Mouse (Mus musculus): Measurements from ENCODE around the gene Lrrc2. TPM values are rescaled to one million over a fixed set of nuclear protein-coding genes. Genes with fewer than 3 reads are reported as not detected.

Gene Lrrc2
- polyA plus RNA-seq, 1 experiment from 2014 or later, result 0.15 TPM

- Histone ChIP-seq H3K4me3 (no peak overlapping the region), H3K4me1 (peaks cover 16% of the 10 kb centered on the region), H3K9me3 (no peaks in the 10 kb centered on the region), H3K27ac (replicated peaks) (no peak overlapping the region), H3K27me3 (replicated peaks; ENCODE audit: low read depth, poor library complexity, severe bottlenecking) (peaks cover 77% of the 10 kb centered on the region), H3K36me3 (replicated peaks) (no peaks in the 10 kb centered on the region)
- WGBS, result 65% methylated on average over 6 of the region's 6 CpGs
- DNase-seq (ENCODE audit: low spot score), result no peak
These were observed 1.1 kb downstream of the Lrrc2 start for GRCm38 (mm10) chr9:110952398-110952797.

GRCm38 (mm10) chr9:110952931-110953549 lies 1.7 kb downstream of the Lrrc2 start:
- DNase-seq (ENCODE audit: low spot score), result no peak

DNA sequence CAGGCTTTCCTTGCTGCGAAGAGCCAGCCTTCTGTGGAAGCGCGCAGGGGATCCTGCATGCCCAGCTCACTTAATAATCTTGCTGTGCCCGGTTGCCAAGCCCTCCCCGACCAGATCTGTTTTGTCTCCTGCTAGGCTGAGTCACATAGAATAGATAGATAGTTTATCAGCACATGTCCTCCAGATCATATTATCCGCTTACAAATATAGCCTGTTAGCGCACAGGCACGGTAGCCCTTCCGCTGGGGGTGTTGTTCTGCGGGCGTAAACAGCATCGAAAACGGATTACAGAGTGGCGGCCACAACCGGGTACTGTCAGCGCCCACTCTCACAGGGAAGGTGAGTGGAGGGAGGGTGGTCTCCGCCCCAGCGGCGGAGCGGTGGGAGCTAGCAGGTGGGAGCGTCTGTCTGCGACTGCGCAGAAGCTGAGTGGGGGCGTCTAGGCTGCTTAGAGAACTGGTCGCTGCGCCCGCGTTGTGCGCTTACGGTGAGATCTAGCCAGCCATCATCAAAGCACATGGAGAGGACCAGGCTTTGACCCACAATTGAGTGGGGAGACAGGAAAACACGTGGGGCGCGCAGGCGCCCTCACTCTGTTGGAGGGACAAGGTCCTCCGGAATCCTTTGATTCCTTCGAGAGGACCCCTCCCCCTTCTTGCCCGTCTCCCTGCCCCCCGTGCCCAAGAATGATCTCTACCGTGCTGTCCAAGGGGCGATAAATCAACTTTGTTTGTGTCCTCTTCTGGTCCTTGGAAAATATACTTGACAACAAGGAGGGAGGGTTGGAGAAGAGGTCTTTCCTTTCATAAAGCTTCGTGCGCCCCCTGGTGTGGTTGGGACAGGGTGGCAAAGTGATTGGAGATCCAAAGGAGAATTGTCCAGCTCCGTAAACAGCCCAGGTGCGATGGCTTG lies 2.5 kb downstream of the Lrrc2 start:
- DNase-seq (ENCODE audit: low spot score), result peak; percentile 78
- peaks cover 65% of the 10 kb centered on the region for H3K27me3 ChIP-seq (replicated peaks; ENCODE audit: low read depth, poor library complexity, severe bottlenecking)
- H3K36me3 ChIP-seq (replicated peaks), result no peaks in the 10 kb centered on the region
- H3K9me3 ChIP-seq, result no peaks in the 10 kb centered on the region
- H3K4me3 ChIP-seq, result peak overlapping the region; percentile 70
- peaks cover 10% of the 10 kb centered on the region for H3K4me1 ChIP-seq
- WGBS, result 2% methylated on average over 44 of the region's 44 CpGs
- peak overlapping the region; percentile 52; the same call in 1 of the 2 replicates for H3K27ac ChIP-seq (replicated peaks)

More at GRCm38 (mm10) chr9:110952931-110953549, 1.7 kb downstream of the Lrrc2 start:
- WGBS, result 45% methylated on average over 5 of the region's 5 CpGs
- no peaks in the 10 kb centered on the region for H3K36me3 ChIP-seq (replicated peaks)
- H3K9me3 ChIP-seq, result no peaks in the 10 kb centered on the region
- no peak overlapping the region for H3K27ac ChIP-seq (replicated peaks)
- H3K4me1 ChIP-seq, result peaks cover 10% of the 10 kb centered on the region
- peaks cover 70% of the 10 kb centered on the region for H3K27me3 ChIP-seq (replicated peaks; ENCODE audit: low read depth, poor library complexity, severe bottlenecking)
- H3K4me3 ChIP-seq, result peak overlapping the region; percentile 70

- H3K4me1 ChIP-seq, result peaks cover 10% of the 10 kb centered on the region
- H3K27me3 ChIP-seq (replicated peaks; ENCODE audit: low read depth, poor library complexity, severe bottlenecking), result peaks cover 59% of the 10 kb centered on the region
- 44% methylated on average over 2 of the region's 2 CpGs for WGBS
- H3K4me3 ChIP-seq, result no peak overlapping the region; the same call in 1 of the 2 replicates
- H3K27ac ChIP-seq (replicated peaks), result no peak overlapping the region
- DNase-seq (ENCODE audit: low spot score), result no peak
- H3K36me3 ChIP-seq (replicated peaks), result no peaks in the 10 kb centered on the region
- no peaks in the 10 kb centered on the region for H3K9me3 ChIP-seq
These were observed 3.5 kb downstream of the Lrrc2 start for GRCm38 (mm10) chr9:110954681-110955445.

DNA sequence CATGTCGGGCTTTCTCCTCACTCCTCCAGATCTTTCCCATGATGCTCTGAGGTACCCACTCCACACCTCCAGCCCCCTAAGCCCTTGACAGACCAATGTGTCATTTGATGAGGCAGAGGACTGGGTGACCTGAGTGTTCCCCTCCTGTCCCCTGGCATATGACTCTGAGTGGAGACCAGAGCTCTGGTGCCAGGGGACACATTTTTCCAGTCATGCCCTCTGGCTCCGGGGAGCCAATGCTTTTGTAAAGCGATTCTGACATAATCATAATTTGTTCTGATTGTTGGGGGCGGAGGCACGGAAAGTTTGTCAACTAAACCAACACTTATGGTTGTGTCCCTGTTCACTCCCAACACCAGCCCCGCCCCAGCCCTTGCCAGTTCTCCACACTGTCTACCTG lies 4.6 kb downstream of the Lrrc2 start:
- Histone ChIP-seq H3K27ac (replicated peaks) (no peak overlapping the region), H3K27me3 (replicated peaks; ENCODE audit: low read depth, poor library complexity, severe bottlenecking) (peaks cover 53% of the 10 kb centered on the region), H3K36me3 (replicated peaks) (no peaks in the 10 kb centered on the region), H3K4me1 (peaks cover 10% of the 10 kb centered on the region), H3K4me3 (no peak overlapping the region), H3K9me3 (no peaks in the 10 kb centered on the region)
- DNase-seq (ENCODE audit: low spot score), result no peak
- 87% methylated on average over 6 of the region's 6 CpGs for WGBS

DNA sequence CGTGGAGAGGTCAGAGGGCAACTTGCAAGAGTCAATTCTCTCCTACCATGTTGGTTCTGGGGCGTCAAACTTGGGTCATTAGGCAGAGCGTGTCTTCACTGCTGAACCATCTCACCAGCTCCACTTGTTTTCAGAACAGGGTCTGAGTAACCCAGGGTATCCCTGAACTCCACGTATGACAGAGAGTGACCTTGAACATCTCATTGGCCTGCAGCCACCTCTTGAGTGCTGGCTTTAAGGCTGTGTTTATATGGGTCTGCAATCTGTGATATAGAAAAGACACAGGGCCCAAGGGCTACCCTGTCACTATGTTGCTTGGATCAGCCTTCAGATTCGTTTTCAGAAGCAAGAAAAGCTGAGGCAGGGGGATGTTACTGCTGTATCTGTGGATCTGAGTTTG lies 8.3 kb downstream of the Lrrc2 start:
- no peak for DNase-seq (ENCODE audit: low spot score)
- Histone ChIP-seq H3K4me3 (no peak overlapping the region), H3K27ac (replicated peaks) (no peak overlapping the region), H3K36me3 (replicated peaks) (no peaks in the 10 kb centered on the region), H3K4me1 (no peaks in the 10 kb centered on the region), H3K27me3 (replicated peaks; ENCODE audit: low read depth, poor library complexity, severe bottlenecking) (peaks cover 16% of the 10 kb centered on the region), H3K9me3 (no peaks in the 10 kb centered on the region)
- 81% methylated on average over 5 of the region's 5 CpGs for WGBS

DNA sequence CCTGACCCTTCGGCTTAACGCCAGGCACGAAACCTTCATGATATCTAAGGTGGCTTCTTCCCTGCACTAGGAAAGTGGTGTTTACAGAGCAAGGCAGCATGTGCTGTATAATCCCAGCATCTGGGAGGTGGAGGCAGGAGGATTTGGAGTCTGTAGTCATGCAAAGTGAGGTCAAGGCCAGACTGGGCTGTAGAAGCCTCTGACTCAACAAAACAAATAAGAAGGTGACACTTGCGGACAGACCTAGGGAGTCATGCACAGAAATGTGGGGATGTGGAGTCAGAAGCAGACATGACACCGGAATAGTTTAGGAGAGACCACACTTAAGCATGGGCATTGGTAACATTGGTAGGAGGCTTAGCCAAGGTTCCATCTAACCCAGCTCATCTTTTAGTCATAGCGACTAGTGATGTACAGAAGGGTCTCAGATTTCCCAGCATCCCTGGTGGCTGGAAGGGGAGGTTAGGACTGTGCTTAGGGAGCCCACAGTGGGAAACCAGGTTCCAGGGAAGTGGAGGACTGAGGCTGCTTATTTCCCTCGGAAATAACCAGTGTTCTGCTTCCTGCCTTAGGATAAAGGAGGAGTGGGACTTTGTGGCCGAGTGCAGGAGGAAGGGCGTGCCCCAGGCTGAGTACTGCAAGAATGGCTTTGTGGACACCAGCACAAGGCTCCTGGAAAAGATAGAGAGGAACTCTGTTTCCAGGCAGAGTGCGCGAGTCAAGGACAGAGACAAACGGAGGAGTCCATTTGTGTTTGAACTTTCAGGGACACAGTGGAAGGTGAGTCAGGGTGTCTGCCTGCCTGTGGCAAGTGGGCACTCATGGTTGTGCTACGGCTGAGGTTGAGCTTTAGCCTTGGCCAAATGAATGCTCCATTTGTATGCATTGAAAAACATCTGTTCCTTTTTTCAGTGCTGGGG lies 9.1 kb downstream of the Lrrc2 start:
- WGBS, result 84% methylated on average over 13 of the region's 13 CpGs
- no peak for DNase-seq (ENCODE audit: low spot score)

DNA sequence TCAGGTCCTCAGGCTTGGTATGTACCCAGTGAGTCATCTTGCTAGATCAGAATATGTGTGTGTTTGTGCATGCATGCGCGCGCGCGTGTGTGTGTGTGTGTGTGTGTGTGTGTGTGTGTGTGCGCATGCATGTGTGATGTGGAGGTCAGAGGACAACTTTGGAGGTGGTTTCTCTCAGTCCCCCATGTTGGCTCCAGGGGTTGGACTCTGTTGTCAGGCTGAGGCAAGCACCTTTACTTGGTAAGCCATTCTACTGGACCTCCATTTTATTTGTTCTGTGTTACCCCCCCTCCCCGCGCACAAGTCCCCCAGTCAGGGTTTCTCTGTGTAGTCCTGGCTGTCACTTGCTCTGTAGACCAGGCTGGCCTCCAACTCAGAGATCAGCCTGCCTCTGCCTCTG lies 10.0 kb downstream of the Lrrc2 start:
- no peaks in the 10 kb centered on the region for H3K9me3 ChIP-seq
- no peak overlapping the region for H3K27ac ChIP-seq (replicated peaks)
- H3K27me3 ChIP-seq (replicated peaks; ENCODE audit: low read depth, poor library complexity, severe bottlenecking), result no peaks in the 10 kb centered on the region
- no peak overlapping the region for H3K4me3 ChIP-seq
- H3K4me1 ChIP-seq, result no peaks in the 10 kb centered on the region
- no peak for DNase-seq (ENCODE audit: low spot score)
- H3K36me3 ChIP-seq (replicated peaks), result no peaks in the 10 kb centered on the region
- 95% methylated on average over 8 of the region's 8 CpGs for WGBS

More for the DNA sequence above, 9.1 kb downstream of the Lrrc2 start:
- no peak overlapping the region for H3K27ac ChIP-seq (replicated peaks)
- H3K27me3 ChIP-seq (replicated peaks; ENCODE audit: low read depth, poor library complexity, severe bottlenecking), result peaks cover 8% of the 10 kb centered on the region
- no peaks in the 10 kb centered on the region for H3K4me1 ChIP-seq
- no peaks in the 10 kb centered on the region for H3K9me3 ChIP-seq
- no peak overlapping the region for H3K4me3 ChIP-seq
- H3K36me3 ChIP-seq (replicated peaks), result no peaks in the 10 kb centered on the region

DNA sequence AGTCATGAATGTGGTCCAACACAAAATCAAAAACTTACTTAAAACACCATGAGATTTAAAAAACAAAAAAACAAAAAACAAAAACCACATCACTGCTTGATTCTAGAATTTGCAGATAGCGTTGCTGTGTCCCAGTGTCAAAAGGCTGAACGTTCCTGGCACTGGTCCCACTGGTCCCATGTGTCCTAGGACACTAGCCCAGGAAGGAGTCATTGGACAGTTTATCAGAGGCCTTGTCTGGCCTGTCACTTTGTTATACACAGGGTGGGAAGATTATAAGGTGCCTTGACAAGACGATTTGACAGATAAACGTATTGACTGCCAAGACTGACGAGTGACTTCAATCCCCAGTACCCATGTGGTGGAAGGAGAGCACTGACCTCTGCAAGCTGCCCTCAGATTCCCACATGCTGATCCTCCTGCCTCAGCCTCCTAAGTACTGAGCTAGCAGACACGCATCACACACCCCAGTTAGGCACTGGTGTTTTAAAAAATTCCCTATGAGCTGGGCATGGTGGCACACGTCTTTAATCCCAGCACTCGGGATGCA lies 12.3 kb downstream of the Lrrc2 start:
- H3K27me3 ChIP-seq (replicated peaks; ENCODE audit: low read depth, poor library complexity, severe bottlenecking), result no peaks in the 10 kb centered on the region
- H3K36me3 ChIP-seq (replicated peaks), result no peaks in the 10 kb centered on the region
- 89% methylated on average over 8 of the region's 8 CpGs for WGBS
- H3K9me3 ChIP-seq, result no peaks in the 10 kb centered on the region
- H3K4me3 ChIP-seq, result no peak overlapping the region
- DNase-seq (ENCODE audit: low spot score), result no peak
- no peaks in the 10 kb centered on the region for H3K4me1 ChIP-seq
- no peak overlapping the region for H3K27ac ChIP-seq (replicated peaks)

DNA sequence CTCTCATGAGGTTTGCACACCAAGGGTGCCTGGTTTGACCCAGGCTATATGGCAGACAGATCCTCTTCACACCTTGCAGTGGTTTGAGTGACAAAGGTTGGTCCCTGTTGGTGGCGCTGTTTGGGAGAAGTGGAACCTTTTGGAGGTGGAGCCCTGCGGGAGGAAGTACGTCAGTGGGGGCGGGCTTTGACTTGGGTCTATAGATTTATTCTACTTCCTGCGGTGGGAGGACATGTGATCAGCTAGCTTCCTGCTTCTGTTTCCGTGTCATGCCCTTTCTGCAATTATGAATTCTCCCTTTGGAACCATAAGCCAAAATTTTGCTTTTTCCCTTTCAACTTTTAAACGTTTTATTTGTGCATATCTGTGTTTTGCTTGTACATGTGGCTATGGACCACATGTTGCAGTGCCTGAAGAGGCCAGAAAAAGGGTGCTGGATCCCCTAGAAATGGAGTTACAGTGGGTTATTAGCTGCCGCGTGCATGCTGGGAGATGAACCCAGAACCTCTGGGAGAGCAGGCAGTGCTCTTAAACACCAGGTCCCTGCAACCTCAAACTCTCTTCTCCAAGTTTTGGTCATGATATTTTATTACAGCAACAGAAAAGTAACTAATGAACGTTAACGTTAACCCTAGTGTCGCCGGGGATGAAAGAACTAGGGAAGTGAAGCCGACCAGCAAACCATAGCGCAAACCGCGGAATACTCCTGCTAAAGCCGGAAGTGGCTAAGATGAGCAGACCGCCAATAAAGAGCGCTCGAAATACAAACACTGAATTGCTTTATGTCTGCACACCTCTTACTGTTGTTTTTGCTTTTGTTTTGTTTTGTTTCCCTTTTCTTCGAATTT lies 13.9 kb downstream of the Lrrc2 start:
- 92% methylated on average over 22 of the region's 22 CpGs for WGBS
- no peak for DNase-seq (ENCODE audit: low spot score)
- H3K36me3 ChIP-seq (replicated peaks), result no peaks in the 10 kb centered on the region

GRCm38 (mm10) chr9:110965910-110966231 lies 14.5 kb downstream of the Lrrc2 start:
- WGBS, result 78% methylated on average over 2 of the region's 2 CpGs
- DNase-seq (ENCODE audit: low spot score), result no peak
- Histone ChIP-seq H3K27me3 (replicated peaks; ENCODE audit: low read depth, poor library complexity, severe bottlenecking) (no peaks in the 10 kb centered on the region), H3K36me3 (replicated peaks) (no peaks in the 10 kb centered on the region), H3K27ac (replicated peaks) (no peak overlapping the region), H3K4me3 (no peak overlapping the region), H3K4me1 (no peaks in the 10 kb centered on the region), H3K9me3 (no peaks in the 10 kb centered on the region)

More for the DNA sequence above, 13.9 kb downstream of the Lrrc2 start:
- no peaks in the 10 kb centered on the region for H3K9me3 ChIP-seq
- H3K27me3 ChIP-seq (replicated peaks; ENCODE audit: low read depth, poor library complexity, severe bottlenecking), result no peaks in the 10 kb centered on the region
- no peak overlapping the region for H3K27ac ChIP-seq (replicated peaks)
- H3K4me3 ChIP-seq, result no peak overlapping the region
- no peaks in the 10 kb centered on the region for H3K4me1 ChIP-seq
